Mouse (Mus musculus): Measurements from ENCODE around the gene Dnah7a. TPM values are rescaled to one million over a fixed set of nuclear protein-coding genes. Genes with fewer than 3 reads are reported as not detected.
"Not testable (repeated sequence)": the region's sequence is repeated elsewhere in the genome, so short reads cannot be mapped to it uniquely, and the experiment has no call there.

Gene Dnah7a
- not detected in 2 replicates for total RNA-seq (2015; ENCODE audit: low replicate concordance)
- under 0.01 and 1.1 TPM in 2 replicates for total RNA-seq (2017; ENCODE audit: low replicate concordance)

- ATAC-seq (replicated peaks; ENCODE audit: low FRiP score, poor library complexity, severe bottlenecking) = no peak
Observed at GRCm38 (mm10) chr1:53706431-53707361, at the start of gene Dnah7a. Dnah7a (minus strand) TSS chr1:53706784.

DNA sequence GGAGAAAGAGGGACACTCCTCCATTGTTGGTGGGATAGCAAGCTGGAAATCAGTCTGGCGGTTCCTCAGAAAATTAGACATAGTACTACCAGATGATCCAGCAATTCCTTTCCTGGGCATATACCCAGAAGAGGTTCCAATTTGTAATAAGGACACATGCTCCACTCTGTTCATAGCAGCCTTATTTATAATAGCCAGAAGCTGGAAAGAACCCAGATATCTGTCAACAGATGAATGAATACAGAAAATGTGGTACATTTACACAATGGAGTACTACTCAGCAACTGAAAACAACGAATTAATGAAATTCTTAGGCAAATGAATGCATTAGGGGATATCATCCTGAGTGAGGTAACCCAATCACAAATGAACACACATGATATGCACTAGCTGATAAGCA is 46.9 kb upstream of the Dnah7a start:
- not testable (repeated sequence) for ATAC-seq (replicated peaks; ENCODE audit: low FRiP score, poor library complexity, severe bottlenecking)

DNA sequence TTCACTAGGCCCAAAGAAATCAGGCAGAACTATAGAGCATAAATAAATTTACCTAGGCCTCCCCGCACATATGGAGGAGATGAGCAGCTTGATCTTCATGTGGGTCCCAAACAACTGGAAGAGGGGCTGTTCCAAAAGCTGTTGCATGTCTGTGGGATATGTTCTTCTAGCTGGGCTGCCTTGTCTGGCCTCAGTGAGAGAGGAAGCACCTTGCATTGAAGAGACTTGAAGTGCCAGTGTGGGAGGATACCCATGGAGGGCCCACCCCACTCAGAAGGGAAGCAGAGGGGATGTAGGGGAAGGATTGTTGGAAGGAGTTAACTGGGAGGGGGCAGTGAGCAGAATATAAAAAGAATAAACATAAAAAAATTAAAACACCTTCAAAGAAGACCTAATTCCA is 44.6 kb upstream of the Dnah7a start:
- ATAC-seq (replicated peaks; ENCODE audit: low FRiP score, poor library complexity, severe bottlenecking) = no peak

GRCm38 (mm10) chr1:53750697-53751096 is 44.1 kb upstream of the Dnah7a start:
- ATAC-seq (replicated peaks; ENCODE audit: low FRiP score, poor library complexity, severe bottlenecking) = not testable (repeated sequence)

DNA sequence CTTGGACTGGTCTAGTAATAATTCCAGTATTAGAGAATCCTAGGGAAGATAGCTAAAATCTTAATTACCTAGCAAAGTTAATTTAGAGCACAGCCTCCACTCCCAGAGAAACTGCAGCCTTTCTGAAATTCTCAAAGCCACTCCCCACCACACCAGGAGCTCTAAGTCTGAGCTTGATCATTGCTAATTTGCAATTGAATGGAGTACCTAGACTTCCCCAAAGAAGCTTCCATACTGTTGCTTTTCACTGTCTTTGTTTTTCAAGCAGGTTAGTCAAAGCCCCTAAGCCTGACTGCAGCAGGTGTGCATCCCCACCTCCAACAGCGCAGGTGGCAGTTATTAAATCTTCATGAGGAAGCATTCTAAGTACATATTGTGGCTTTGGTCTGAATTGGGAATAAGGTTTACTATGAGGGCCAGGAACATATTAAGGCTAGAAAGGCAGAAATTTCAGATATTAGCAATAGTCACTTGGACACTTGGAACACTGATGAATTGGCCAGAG is 43.3 kb upstream of the Dnah7a start:
- ATAC-seq (replicated peaks; ENCODE audit: low FRiP score, poor library complexity, severe bottlenecking) = not testable (repeated sequence)

DNA sequence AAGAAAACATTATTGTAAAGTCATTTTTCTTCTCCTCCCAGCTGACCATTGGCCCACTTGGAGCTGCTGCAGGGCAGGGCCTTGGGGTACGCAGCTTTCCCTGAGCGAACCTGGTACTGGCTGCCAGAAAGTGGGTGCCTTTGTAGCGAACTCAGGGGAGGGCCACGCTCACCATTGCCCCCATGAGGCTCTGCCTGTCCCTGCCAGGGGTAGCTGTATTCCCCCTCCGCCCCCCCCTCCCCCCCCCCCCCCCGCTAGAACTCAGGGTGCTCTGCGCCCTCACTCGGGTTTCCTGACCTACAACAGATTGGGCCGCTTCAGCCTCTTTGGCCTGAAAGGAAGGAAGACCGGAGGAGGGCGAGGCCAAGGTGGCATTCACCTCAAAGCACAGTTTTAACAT is 42.0 kb upstream of the Dnah7a start:
- no peak for ATAC-seq (replicated peaks; ENCODE audit: low FRiP score, poor library complexity, severe bottlenecking)

DNA sequence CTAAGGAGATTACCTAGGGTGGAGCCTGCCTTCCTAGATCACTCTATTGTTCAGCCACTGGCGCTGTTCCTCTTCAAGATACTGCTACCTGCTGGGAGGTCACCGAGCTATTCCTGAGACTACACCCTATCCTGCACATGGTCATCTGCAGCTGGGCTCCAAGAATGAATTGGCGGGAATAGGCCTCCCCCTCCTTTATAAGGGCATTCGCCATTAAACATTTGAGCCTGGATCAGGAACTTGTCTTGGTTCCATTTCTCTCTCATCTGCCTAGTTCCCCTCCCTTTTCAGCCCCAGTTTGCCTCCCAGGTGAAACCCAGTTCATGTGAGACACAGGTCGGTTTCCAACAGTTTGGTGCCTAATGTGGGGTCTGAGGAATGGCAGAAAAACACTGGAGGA is 39.4 kb upstream of the Dnah7a start:
- ATAC-seq (replicated peaks; ENCODE audit: low FRiP score, poor library complexity, severe bottlenecking) = no peak

- no peak for ATAC-seq (replicated peaks; ENCODE audit: low FRiP score, poor library complexity, severe bottlenecking)
Observed at GRCm38 (mm10) chr1:53741742-53742458, 35.3 kb upstream of the Dnah7a start.

DNA sequence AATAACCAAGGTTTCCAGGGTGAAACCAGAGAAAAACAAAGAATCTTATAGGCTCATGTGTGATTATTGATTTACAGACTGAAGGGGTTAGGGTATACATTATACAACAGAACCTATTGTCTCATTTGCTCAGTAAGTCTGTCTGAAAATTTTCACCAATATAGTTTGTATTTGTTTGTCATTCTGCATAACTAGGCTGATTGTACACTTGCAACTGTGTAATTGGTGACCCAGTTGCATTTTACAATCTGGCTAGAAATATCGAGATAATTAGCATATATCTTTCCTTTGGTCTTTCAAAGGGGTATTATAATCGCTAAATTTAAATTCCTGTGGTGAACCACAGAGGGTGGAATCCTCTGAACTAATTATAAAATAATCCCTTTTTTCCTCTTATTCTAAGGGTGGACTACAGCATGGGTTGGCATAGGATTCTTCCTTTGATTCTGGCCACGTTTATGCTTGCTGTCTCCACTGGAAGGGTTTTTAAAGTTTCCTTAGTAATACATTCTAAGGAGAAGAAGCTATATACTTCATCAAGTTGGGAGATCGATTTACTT is 34.3 kb upstream of the Dnah7a start:
- no peak for ATAC-seq (replicated peaks; ENCODE audit: low FRiP score, poor library complexity, severe bottlenecking)

- not testable (repeated sequence) for ATAC-seq (replicated peaks; ENCODE audit: low FRiP score, poor library complexity, severe bottlenecking)
Observed at GRCm38 (mm10) chr1:53740077-53740776, 33.6 kb upstream of the Dnah7a start.

DNA sequence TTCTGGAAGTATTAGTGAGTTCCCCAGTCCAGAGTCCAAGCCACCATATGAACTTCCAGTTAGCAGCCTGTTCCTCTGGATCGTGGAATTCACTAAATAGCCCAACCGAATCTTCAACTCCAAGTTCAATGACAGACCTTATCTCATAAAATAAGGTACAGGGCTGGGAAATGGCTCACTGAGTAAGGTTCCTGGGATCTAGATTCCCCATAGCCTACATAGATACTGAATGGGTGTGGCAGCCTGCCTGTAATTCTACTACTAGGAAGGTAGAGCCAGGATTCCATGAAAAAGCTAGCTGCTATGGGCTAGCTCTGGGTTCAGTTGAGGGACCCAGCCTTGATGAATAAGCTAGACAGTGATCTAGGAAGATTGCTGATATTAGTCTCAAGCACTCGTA is 30.0 kb upstream of the Dnah7a start:
- ATAC-seq (replicated peaks; ENCODE audit: low FRiP score, poor library complexity, severe bottlenecking) = no peak

DNA sequence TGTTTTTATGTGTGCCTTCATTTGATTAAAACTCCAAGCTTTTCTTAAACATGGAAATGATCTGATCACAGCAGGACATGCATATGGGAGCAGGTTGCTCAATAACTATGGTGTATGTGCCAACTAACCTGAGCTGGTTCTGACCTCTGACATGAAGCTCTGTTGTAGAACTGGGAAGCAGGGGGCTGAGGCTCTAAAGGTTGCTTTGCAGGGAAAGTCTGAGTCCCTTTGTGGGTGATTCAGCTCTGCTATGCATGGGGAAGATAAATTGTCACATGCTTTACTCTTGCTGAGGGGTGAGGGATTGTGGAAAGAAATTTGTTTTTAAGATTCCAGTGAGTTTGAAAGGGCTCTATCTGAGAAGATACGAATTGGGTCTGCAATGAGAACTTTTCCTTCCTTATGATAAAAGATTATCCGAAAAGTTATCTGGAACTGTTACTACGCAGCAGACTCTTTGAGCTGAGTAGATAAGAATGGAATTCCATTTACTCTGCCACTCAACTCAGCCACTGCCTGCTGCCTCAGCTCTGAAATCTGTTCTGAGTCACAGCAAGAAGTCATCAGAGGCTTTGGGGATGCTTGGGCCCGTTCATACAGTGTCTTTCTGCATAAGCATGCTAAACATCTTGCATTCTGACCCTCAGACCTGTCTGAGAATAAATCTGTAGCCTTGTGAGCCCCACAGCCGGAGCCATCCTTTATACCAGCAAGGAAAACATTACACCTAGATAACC is 22.1 kb upstream of the Dnah7a start:
- no peak for ATAC-seq (replicated peaks; ENCODE audit: low FRiP score, poor library complexity, severe bottlenecking)

- ATAC-seq (replicated peaks; ENCODE audit: low FRiP score, poor library complexity, severe bottlenecking) = no peak
Observed at GRCm38 (mm10) chr1:53726883-53727282, 20.3 kb upstream of the Dnah7a start.

GRCm38 (mm10) chr1:53721353-53721752 is 14.8 kb upstream of the Dnah7a start:
- no peak for ATAC-seq (replicated peaks; ENCODE audit: low FRiP score, poor library complexity, severe bottlenecking)

DNA sequence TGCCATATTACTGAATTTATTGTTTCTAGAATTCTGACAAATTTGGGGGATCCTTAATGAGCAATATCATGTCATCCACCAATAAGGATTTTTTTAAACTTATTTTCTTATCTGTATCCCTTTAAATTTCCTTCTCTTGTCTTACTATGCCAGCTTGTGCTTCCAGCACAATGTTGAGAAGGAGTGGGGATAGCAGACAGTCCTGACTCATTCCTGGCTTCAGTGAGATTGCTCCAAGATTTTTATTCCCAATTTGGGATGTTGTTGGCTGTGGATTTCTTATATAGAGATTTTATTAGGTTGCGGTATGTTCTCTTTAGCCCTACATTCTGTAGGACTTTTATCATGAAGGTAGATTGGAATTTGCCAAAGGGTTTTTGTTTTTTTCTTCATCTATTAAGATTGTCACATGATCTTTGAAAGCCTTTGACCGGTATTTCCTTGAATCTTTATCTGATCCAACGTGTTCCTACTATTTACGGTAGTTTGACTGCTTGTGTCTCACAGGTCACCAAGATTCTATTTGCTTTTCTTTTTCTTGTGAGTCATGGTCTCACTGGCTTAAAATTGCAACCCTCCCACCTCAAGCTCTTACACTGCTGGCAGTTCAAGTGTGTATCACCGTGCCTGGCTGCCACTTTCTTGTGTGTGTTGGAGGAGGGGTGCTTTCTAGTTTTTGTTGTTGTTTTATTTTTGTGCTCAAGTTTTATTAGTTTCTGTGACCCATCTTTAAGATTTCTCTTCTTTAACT is 14.2 kb upstream of the Dnah7a start:
- ATAC-seq (replicated peaks; ENCODE audit: low FRiP score, poor library complexity, severe bottlenecking) = no peak

DNA sequence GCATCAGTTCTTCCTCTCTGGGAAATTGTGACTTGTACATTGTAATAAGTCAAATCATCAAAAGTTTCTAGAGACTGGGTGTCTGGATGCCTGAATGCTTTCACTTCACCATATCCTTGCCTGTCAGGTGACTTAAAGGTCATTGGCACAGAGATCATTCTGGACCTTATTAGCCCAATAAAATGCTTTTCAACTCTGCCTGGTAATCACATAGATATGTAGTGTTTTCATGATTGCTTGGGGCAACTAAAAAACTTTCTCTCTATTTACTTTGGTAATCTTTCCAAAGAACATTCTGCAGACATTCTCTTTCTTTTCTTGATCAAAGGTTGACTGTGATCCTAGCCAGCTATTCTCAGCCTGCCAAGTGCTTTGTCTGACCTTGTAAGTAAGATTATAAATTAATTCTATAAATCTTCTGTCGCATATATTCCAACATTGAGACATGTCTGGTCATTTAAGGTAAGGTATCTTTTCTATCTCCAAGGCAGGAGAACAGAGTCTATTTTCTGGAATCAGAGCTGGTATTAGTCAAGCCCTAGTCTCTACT is 9.5 kb upstream of the Dnah7a start:
- no peak for ATAC-seq (replicated peaks; ENCODE audit: low FRiP score, poor library complexity, severe bottlenecking)

DNA sequence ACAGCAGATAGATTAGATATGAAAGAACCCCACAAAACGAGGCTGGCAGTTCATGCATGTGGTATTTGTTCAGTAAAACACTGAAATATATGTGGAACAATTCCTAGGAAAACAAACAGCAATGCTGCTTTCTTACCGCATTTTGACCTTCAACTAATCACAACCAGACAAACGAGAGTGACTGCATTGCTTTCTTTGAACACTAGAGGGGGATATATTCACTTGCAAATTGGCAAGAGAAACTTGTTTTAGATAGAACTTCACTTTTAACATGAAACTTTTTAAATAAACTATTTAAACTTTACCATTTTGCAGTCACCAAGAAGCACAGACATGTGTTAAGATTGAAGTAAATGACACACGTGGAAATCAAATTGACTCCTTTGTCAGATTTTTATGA is 8.9 kb upstream of the Dnah7a start:
- ATAC-seq (replicated peaks; ENCODE audit: low FRiP score, poor library complexity, severe bottlenecking) = no peak

- not testable (repeated sequence) for ATAC-seq (replicated peaks; ENCODE audit: low FRiP score, poor library complexity, severe bottlenecking)
Observed at GRCm38 (mm10) chr1:53713383-53713782, 6.8 kb upstream of the Dnah7a start.

Measured in erythroblast, adult 5-6 weeks (primary cell).